Mouse (Mus musculus): ENCODE measurements at regions not wholly inside any gene's neighbourhood (a gene's known extent, or its start where the extent isn't known, plus 50 kb on each side); places are given as distances from the start of the nearest gene placed in this dataset.

GRCm38 (mm10) chr6:52495855-52496254 is 144.3 kb downstream of the Hibadh start:
- TF ChIP-seq POLR2A (IDR thresholded peaks at IDR 0.05; ENCODE audit: borderline replicate concordance, extremely low read depth, insufficient read depth, insufficient read length, poor library complexity, severe bottlenecking): no peak
- TF ChIP-seq CTCF (IDR thresholded peaks at IDR 0.05; ENCODE audit: borderline replicate concordance, extremely low read depth, insufficient read depth, insufficient read length): no peak
